Mouse (Mus musculus) kidney, adult 9 months (tissue): ENCODE results near the gene Selenbp1.
"Not testable (repeated sequence)": the region's sequence is repeated elsewhere in the genome, so short reads cannot be mapped to it uniquely, and the experiment has no call there.

Experiments
- DNase-seq: peaks from one replicate; pipeline ENCODE4 v3.0.0; 2022

Selenbp1 gene

GRCm38 (mm10) chr3:94933604-94934003 is 748 bp downstream of the Selenbp1 start:
- DNase-seq = not testable (repeated sequence)

- DNase-seq = not testable (repeated sequence)
These were observed 1.7 kb downstream of the Selenbp1 start for GRCm38 (mm10) chr3:94934564-94934963.

DNA sequence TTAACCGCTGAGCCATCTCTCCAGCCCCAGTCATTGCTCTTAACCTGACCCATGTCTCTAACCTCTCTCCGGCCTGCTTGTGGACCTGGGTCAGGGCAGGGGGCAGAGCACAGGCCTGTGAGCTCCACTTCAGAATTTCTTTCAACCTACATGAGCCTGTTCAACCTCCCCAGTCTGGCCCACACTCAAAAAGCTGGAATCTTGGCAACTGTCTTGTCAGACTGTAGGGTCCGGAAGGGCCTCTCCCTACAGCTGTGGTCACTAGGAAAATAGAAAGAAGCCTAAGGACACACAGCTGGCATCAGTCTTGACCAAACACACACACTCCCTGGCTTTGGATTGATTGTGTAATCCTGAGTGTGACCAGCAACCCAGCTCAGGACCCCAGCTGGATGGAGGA is 2.5 kb downstream of the Selenbp1 start:
- peak; percentile 74 for DNase-seq

DNA sequence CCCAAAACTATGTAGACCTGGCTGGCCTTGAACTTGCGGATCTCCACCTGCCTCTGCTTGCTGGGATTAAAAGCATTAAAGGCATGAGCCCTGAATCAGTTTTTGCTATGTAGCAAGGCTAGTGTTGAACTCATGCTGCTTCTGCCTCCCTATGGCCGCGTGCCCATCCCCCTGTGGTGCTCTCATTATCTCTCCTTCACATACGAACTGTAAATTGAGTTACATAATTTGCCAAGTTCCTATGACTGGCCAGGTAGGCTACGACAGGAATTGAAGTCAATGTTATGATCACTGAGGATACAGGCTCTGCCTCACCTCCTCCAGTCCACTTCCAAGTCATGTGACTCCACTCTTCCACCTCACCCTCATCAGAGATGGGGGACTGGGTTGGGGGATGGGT is 3.3 kb downstream of the Selenbp1 start:
- not testable (repeated sequence) for DNase-seq

- not testable (repeated sequence) for DNase-seq
These were observed 4.3 kb downstream of the Selenbp1 start for GRCm38 (mm10) chr3:94937194-94937593.

DNA sequence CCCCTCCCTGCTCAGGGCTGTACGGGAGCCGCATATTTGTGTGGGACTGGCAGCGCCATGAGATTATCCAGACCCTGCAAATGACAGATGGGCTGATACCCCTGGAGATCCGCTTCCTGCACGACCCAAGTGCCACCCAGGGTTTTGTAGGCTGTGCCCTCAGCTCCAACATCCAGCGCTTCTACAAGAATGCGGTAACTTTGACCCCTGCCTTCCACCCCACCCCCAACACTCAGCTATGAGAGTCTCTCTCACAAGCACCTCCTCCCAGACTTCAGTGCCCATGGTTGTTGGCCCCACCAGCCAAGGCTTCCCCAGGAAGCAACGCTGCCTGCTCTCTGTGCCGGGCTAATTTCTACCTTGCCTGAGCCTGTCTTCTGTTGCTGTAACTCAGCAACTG is 7.2 kb downstream of the Selenbp1 start:
- DNase-seq = peak; percentile 65

DNA sequence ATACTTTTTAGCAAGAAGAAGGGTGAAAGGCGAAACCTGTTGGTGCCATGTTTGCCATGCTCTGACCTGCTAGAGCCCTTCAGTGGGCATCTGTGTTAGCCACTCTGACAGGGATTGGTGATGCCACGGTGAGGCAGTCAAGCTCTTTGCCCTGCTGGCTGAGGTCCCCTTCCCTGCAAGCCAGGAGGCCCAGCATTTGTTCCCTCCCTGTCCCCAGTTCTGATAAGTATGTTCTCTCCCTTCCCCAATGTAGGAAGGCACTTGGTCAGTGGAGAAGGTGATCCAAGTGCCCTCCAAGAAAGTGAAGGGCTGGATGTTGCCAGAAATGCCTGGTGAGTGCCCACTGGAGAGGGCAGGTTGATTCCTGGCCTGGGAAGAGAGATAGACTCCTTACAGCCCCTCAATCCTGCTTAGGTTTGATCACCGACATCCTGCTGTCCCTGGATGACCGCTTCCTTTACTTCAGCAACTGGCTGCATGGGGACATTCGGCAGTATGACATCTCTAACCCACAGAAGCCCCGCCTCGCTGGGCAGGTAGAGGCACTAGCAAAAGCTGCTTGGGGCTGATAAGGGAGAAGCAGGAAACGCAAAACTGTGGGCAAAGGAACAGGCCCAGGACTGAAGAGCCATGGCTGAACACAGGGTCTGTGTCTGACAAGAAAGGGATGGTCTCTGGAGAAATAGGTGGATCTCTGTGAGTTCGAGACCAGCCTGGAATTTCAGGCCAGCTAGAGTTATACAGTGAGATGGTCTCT is 9.5 kb downstream of the Selenbp1 start:
- not testable (repeated sequence) for DNase-seq

DNA sequence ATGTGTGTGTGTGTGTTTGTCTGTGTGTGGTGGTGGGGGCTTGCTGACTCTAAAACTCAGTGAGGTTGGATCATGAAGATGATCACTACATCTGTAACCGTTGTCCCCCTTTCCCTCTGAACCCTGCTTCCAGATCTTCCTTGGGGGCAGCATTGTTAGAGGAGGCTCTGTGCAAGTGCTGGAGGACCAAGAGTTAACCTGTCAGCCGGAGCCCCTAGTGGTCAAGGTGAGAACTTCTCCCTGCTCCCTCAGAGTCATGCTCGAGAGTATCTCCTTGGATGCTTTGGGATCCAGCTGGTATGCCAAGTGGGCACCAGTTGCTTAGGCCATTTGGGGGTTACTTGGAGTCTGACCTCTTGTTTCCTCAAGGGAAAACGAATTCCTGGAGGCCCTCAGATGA is 10.8 kb downstream of the Selenbp1 start:
- DNase-seq = not testable (repeated sequence)

GRCm38 (mm10) chr3:94948066-94948614 is 15.3 kb downstream of the Selenbp1 start:
- DNase-seq = peak; percentile 58

DNA sequence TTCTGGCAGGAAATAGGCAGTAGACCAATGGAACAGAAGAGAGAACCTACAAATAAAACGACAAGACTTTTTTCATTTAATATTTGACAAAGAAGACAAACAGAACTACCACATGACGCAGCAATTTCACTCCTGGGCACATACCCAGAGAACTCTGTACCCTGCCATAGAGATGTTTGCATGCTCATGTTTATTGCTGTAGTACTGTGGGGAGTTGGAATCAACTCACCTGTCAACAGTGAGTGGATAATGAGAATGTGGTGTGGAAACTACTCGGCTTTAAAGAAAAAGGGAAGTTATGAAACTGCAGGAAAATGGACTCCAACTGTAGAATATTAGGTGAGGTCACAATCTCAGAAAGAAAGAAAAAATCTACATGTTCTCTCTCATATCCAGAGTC is 16.8 kb downstream of the Selenbp1 start:
- DNase-seq = peak; percentile 91

DNA sequence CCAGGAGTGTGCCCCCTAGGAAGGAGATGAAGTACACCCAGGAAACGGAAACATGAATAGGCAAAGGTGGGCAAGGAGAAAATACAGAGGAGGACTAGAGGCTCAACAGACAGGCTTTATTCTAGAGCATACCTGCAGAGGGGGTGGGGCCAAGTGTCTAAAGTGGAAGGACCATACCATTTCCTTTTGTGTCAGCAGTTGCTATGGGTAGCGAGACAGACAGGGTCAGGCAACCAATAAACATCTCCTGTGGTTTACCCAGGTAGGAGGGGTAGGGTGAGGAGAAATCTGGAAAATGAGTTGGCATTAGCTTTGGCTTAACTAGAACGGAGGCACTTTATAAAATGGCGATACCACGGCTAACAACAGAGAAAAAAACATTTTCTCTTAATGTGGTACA is 19.9 kb downstream of the Selenbp1 start:
- peak; percentile 64 for DNase-seq

DNA sequence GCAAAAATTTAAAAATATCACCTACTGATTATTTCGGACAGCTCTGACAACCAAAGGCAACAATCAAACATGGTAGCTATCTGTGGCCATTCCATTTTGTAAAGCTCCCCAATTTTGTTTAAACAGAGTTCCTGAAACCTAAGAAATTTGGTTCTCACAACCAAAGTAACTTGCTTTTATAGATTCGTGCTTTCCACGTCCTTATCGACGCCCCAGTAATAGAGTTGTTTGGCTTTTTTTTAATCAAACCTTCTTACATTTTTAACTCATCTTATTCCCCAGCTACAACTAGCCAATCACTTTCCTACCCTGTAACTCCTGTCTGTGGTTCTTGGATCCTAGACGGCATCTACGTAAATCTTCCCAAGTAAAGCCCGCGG is 20.5 kb downstream of the Selenbp1 start:
- DNase-seq = no peak

- peak; percentile 99 for DNase-seq
These were observed 21.1 kb downstream of the Selenbp1 start, which contains the start of gene Rfx5 for GRCm38 (mm10) chr3:94953764-94954616. TSS of gene Rfx5 (plus strand) at chr3:94954075.

DNA sequence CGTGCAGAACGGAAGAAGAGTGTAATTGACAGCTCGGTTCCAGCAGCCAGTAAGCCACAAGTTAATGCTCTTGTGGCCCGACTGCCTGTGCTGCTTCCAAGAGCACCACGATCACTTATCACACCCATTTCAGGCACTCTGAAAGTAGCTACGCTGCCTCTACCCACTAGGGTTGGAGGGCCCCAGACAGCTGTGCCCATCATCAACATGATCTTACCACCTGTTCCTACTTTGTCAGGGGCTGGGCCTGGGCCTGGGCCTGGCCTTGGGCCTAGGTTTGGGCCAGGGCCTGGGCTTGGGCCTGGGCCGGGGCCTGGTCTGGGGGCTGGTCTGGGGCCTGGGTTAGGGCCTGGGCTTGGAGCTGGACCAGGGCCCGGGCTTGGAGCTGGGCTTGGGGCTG is 25.4 kb downstream of the Selenbp1 start:
- no peak for DNase-seq

DNA sequence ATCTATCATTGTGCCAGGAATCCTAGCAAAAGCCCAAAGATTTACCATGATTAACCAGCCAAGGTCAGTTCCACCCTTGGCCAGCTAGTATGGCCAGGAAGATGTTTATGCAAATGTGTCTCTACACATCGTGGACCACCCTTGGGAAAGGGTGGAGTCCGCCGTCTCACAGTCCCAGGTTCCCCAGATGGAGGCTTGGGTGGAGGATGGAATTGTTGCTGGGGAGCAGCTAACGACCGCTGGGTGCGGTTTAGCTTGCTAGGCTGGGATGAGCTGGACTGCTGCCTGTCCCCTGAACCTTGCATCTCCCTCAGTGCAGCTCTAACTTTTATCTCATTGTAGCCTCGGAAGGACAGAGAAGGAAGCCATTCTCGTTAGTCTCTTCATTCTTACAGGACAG is 27.0 kb downstream of the Selenbp1 start:
- DNase-seq = no peak

GRCm38 (mm10) chr3:94960322-94960721 is 27.5 kb downstream of the Selenbp1 start:
- DNase-seq = no peak

DNA sequence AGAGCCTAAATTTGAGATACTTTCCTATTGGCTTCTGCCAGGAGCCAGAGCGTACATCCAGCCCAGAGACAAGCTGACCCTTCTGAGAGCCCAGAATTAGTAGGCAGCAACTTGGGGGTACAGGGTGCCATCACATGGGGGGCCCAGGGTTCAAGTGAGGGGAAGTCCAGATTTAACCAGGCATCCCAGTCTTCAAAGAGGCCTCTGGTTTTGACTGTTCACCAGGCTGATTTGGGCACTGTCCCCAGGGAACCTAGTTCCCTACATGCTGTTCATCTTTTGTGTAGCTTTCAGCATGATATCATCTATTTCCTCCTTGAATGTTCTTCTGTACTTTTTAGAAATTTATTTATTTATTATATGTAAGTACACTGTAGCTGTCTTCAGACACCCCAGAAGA is 32.1 kb downstream of the Selenbp1 start:
- no peak for DNase-seq

DNA sequence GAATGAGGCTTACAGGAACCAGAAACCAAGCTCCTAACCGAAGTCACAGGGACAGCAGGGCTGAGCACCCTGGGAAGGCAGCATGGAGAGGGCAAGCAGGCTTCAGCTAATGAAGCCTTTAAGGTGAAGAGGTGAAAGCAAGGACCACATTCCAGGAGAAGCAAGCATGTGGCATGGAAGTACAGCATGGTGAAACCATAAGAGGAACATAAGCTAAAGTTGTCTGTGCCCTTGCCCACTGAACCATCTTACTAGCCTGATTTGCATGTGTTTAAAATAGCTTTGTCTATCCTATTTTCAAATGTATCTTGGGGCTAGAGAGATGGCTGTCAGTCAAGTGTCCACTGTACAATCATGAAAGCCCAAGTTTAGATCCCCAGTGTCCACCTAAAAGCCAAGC is 33.0 kb downstream of the Selenbp1 start:
- no peak for DNase-seq

DNA sequence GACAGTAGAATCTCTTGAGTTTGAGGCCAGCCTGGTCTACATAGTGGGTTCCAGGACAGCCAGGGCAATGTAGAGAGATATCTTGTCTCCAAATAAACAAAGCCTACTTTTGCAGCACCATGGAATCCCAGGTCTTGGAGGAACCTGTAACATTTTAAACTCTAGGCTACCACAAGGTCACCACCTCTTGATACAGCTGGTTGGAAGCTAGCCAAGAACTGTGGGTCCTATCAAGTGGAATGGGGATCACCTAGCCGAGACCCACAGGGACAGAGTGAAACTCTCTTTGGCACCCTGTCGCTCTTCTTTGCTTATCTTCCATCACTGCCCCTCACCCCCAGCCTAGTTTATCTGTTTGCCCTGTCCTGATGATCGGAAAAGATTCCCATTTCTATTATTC is 39.7 kb downstream of the Selenbp1 start:
- no peak for DNase-seq

- no peak for DNase-seq
These were observed 40.8 kb downstream of the Selenbp1 start for GRCm38 (mm10) chr3:94973620-94974019.

- DNase-seq = no peak
These were observed 41.2 kb downstream of the Selenbp1 start for GRCm38 (mm10) chr3:94974026-94974527.

DNA sequence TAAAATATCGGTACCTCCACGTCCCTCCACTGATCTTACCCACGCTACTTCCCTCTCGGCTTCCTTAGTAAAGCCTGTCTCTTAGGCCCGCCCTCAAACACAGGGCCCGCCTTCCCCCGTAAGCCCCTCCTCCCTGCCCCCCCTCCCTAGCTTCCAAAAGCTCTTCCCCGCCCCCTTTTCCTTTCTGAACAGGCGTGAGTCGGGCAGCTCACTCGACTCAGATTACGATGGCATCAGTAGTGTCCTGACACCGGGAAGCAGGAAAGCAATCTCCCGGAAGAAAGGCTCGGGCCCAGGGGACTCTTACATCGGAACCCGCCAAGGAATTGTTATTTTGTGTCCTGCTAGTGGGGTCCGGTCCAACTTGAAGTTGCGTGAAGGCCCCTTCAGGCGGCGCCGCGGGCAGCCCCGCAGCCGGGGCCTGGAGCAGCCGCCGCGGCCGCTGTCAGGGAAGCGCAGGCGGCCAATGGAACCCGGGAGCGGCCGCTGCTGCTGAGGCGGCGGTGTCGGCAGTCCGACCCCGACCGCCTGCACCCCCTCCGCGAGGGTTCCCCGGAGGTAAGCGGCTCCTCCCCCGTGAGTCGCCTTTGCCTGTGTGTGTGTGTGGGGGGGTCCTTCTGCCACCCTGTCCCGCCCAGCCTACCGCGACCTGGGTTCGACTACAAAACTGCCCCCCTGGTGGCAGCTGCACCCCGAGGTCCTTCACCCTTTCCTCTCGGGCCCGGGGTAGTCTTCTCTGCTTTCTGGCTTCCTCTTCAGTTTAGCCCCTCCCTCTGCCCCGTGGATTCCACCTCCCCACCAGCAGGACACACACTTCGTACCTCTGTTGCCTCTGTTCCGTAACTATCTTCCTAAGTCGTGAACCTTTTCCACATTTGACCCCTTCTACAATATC is 41.9 kb downstream of the Selenbp1 start, which contains the start of gene Pi4kb:
TSS of gene Pi4kb (plus strand) at position 204 of the 895 bp plus-strand sequence.
- DNase-seq = peak; percentile 93
